Mouse (Mus musculus) limb, embryonic 11.5 days (tissue): ENCODE measurements around the gene Syt2. TPM values are rescaled to one million over a fixed set of nuclear protein-coding genes. Genes with fewer than 3 reads are reported as not detected.
A peak's percentile ranks its signal among the peaks of the same experiment; 100 is the strongest.

Experiments
- ATAC-seq: fragments of 200-750 bp; cut with Nextera tagmentation; 2 replicates; pipeline ENCODE4 v1.8.0; 2017; ENCODE audit warnings: low read depth; ENCODE audit not compliant: insufficient number of reproducible peaks, low FRiP score, low TSS enrichment
- DNase-seq: peaks from one replicate; pipeline ENCODE4 v3.0.0-alpha.2; 2015; ENCODE audit warnings: low spot score
- H3K27ac ChIP-seq: fragments of 300-500 bp; sonication (generic); replicated peaks from 2 replicates; pipeline ENCODE4 v1.5.1; 2014; ENCODE audit warnings: low read depth, mild to moderate bottlenecking, low read length
- H3K27me3 ChIP-seq: fragments of 300-500 bp; sonication (generic); 2 replicates; pipeline ENCODE4 v1.6.1; 2014; ENCODE audit warnings: mild to moderate bottlenecking, low read length, mixed read lengths; ENCODE audit not compliant: control insufficient read depth, insufficient read depth
- H3K36me3 ChIP-seq: fragments of 300-500 bp; sonication (generic); 2 replicates; pipeline ENCODE4 v1.6.1; 2014; ENCODE audit warnings: mild to moderate bottlenecking, low read length, moderate library complexity, mixed read lengths; ENCODE audit not compliant: control insufficient read depth, insufficient read depth
- H3K4me1 ChIP-seq: fragments of 300-500 bp; sonication (generic); 2 replicates; pipeline ENCODE4 v1.6.1; 2014; ENCODE audit warnings: low read length, mixed read lengths; ENCODE audit not compliant: control insufficient read depth, insufficient read depth
- H3K4me2 ChIP-seq: fragments of 300-500 bp; sonication (generic); 2 replicates; pipeline ENCODE4 v1.6.1; 2014; ENCODE audit warnings: low read depth, mild to moderate bottlenecking, moderate library complexity; ENCODE audit not compliant: severe bottlenecking
- H3K4me3 ChIP-seq: fragments of 300-500 bp; sonication (generic); 2 replicates; pipeline ENCODE4 v1.5.1; 2014; ENCODE audit warnings: low read depth, low read length
- H3K9ac ChIP-seq: fragments of 300-500 bp; sonication (generic); 2 replicates; pipeline ENCODE4 v1.6.1; 2014; ENCODE audit warnings: mild to moderate bottlenecking, low read length
- H3K9me3 ChIP-seq: fragments of 300-500 bp; sonication (generic); 2 replicates; pipeline ENCODE4 v1.6.1; 2016; ENCODE audit warnings: low read length; ENCODE audit not compliant: control insufficient read depth
- WGBS: fragments of 180-500 bp; shearing (Covaris S2); extraction: QIAGEN DNeasy Blood & Tissue Kit; methylation state at CpG from one replicate; pipeline ENCODE4 v1.1.7; 2014; 5-methylcytosine and 5-hydroxymethylcytosine counted together
- polyA plus RNA-seq: library from polyadenylated mRNA; unstranded; fragments of >200 nt; fragmentation: Nextera tagmentation; extraction: Ambion mirVana; gene quantifications from 2 replicates; pipeline ENCODE4 v1.2.1, GENCODE M21; 2014

Syt2 gene
- polyA plus RNA-seq, 1 experiment from 2014 or later: 0.28 TPM

DNA sequence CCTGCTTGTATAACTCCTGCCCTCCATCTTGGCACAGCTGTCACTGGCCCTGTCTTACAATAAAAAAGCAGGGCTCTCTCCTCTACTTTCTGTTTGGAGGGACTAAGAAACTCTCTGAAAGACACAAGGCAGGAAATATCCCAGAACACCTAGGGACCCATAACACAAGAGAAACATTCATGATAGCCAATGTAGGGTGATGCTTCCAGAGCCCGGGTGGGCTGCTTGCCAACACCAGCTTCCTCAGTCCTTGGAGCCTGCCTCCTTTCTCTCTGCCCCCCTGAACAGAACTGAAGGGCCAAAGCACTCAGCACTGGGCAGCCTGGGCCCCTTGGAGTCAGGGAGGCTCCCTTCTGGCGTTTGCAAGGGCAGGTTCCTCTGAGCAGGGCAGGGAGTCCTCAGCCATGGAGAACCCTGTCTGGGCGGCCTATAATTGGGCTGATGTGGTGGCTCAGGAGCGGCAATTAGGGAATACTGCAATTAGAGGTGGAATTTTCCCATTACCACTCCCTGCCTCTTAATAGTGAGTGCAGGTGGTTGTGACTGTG lies 5.4 kb downstream of the Syt2 start:
- Histone ChIP-seq H3K27ac (no peak overlapping the region), H3K36me3 (no peaks in the 10 kb centered on the region), H3K4me2 (no peak overlapping the region), H3K27me3 (peaks cover 24% of the 10 kb centered on the region), H3K9ac (no peak overlapping the region), H3K4me1 (peaks cover 12% of the 10 kb centered on the region; the same call in 1 of the 2 replicates), H3K9me3 (no peaks in the 10 kb centered on the region), H3K4me3 (no peak overlapping the region)
- DNase-seq (no peak), ATAC-seq (no peak)
- 24% methylated on average over 4 of the region's 4 CpGs for WGBS

DNA sequence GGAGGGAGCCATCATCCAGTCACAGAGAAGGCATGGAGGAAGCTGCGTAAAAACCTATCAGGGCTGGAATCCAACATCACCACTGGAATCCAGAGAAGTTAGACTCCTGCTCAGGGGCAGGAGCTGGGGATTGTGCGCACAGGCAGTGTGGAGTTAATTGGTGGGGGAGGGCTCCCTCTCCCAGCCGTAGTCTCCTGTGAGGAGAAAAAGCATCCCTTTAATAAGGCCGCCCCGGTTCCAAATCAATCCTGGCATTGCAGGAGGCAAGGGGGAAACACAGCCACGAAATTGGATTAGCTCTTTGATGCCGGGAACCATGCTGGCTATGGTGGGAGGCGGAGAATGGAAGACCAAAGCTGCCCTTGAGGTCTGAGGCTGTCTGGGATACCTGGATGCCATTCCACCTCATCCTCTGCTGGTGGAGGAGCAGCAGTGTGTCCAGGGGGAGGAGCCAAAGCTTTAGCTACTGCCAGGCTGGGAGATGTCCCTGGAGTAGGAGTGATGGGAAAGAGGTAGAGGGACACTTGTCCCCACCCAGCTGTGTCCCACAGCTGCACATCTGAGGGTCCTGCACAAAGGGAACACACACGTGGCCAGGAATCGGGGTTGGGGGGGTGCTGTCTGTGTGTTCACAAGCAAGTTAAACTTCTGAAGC lies 7.3 kb downstream of the Syt2 start:
- no peak overlapping the region for H3K4me3 ChIP-seq
- 16% methylated on average over 10 of the region's 10 CpGs for WGBS
- no peak overlapping the region for H3K4me2 ChIP-seq
- no peaks in the 10 kb centered on the region for H3K9me3 ChIP-seq
- H3K36me3 ChIP-seq: no peaks in the 10 kb centered on the region
- ATAC-seq: no peak
- no peak overlapping the region for H3K27ac ChIP-seq
- no peak for DNase-seq
- H3K4me1 ChIP-seq: peaks cover 11% of the 10 kb centered on the region; the same call in 1 of the 2 replicates
- H3K27me3 ChIP-seq: peaks cover 6% of the 10 kb centered on the region
- H3K9ac ChIP-seq: no peak overlapping the region

DNA sequence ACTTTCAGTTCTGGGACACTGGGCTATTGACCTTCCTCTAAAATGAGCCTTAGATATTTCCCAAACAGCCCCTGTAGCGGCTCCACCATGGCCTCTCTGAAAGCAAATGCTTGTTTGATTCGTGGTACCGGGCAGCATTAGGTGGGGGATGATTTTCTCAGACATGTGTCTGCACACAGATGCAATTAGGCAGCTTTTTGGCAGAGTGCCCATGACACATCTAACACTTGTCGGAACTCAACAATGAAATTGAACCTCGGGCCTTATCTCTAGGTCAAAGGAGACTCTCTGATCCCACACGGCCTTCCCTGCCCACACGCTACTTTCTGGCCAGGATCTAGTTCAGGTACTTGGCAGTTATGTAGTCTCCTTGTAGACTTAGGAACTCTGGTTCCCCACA lies 12.4 kb downstream of the Syt2 start:
- peaks cover 4% of the 10 kb centered on the region; the same call in 1 of the 2 replicates for H3K4me1 ChIP-seq
- 0 out of 2 replicates have a peak, but pooled peaks cover 2% of the 10 kb centered on the region for H3K27me3 ChIP-seq
- H3K36me3 ChIP-seq: no peaks in the 10 kb centered on the region
- H3K4me2 ChIP-seq: no peak overlapping the region
- ATAC-seq (no peak), DNase-seq (no peak)
- H3K27ac ChIP-seq: no peak overlapping the region
- WGBS: 80% methylated on average over 7 of the region's 7 CpGs
- no peaks in the 10 kb centered on the region for H3K9me3 ChIP-seq
- no peak overlapping the region for H3K9ac ChIP-seq
- H3K4me3 ChIP-seq: no peak overlapping the region

DNA sequence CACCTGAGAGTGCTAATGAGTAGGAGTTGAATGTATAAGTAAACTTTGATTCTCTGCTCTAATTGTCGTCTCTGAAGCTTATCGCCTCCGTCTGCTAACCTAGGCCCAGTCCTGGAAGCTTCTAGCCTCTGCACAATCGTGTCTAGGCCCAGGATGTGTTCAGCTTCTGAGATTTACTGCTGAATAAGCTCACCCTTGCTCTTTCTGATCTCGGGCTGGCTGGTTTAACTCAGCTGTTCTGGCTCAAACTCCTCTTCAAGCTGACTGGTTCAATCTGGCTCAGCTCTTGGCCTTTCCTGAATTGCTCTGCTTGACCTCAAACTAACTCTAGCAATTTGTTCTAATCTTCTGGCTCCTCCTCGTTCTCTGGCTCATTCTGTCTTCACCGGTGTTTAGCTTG lies 13.7 kb downstream of the Syt2 start:
- no peak overlapping the region for H3K9ac ChIP-seq
- ATAC-seq (no peak), DNase-seq (no peak)
- H3K27ac ChIP-seq: no peak overlapping the region
- H3K4me3 ChIP-seq: no peak overlapping the region
- no peaks in the 10 kb centered on the region for H3K36me3 ChIP-seq
- no peak overlapping the region for H3K4me2 ChIP-seq
- no peaks in the 10 kb centered on the region for H3K27me3 ChIP-seq
- no peaks in the 10 kb centered on the region for H3K9me3 ChIP-seq
- 50% methylated on average over 7 of the region's 7 CpGs for WGBS
- no peaks in the 10 kb centered on the region for H3K4me1 ChIP-seq

DNA sequence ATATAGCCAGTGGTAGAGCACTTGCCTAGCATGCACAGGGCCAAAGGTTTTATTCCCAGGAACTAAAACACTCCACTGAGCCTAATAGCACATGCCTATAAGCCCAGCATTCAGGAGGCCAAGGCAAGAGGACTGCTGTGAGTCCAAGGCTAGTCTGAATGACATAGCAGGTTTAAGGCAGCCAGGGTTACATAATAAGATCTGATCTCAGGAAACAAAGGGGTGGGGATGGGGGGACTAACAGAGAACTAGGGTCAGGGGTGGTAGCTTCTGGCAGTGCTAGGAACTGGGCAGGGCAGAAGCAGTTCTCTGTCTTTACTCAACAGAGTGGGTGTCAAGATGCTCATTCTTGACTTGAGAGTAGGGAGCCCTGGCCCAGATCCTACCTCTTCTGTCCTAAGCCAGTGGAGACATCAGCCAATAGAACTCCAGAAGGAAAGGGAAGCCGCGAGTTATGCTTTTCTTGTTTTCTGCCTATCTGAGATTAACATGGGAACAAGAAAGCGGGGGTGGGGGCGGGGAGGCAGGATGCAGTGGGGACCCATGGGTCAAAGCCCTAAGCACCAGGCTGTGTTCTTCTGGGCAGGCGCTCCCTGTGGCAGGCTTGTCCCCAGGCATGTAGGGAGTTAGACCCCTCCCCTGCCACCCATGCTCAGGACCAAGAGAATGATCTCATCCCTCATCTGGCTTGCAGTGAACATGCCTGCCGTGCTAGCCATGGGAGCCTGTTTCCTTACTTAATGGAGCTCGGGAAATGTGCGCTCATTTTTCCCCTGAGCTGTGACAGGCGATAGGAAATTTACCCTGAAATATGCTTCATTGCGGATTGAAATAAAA lies 25.0 kb downstream of the Syt2 start:
- H3K27ac ChIP-seq: no peak overlapping the region
- DNase-seq: no peak
- WGBS: 87% methylated on average over 10 of the region's 10 CpGs
- no peaks in the 10 kb centered on the region for H3K27me3 ChIP-seq
- no peaks in the 10 kb centered on the region for H3K36me3 ChIP-seq
- no peak for ATAC-seq
- no peaks in the 10 kb centered on the region for H3K9me3 ChIP-seq
- H3K4me2 ChIP-seq: no peak overlapping the region
- no peak overlapping the region for H3K4me3 ChIP-seq
- H3K4me1 ChIP-seq: no peaks in the 10 kb centered on the region
- no peak overlapping the region for H3K9ac ChIP-seq

DNA sequence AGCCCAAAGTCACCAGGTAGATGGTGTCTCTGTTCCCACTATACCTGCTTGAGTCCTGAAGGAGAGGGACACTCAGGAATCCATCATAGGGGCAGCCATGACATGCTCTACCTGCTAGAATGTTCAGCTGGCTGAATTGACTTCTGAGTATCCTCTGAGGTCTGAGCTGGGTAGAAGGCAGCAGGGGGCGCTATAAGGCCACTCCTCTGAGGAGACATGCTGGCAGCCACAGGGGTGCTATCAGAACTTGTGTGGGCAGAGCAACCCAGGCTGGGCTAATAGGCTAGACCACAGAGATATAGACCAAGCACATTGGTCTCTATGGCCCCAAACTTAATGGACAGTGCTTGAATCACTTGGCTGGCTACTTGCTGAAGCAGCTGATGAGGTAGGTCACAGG lies 27.8 kb downstream of the Syt2 start:
- Histone ChIP-seq H3K36me3 (no peaks in the 10 kb centered on the region), H3K4me2 (no peak overlapping the region), H3K9ac (no peak overlapping the region), H3K9me3 (no peaks in the 10 kb centered on the region), H3K27me3 (no peaks in the 10 kb centered on the region), H3K27ac (no peak overlapping the region), H3K4me3 (no peak overlapping the region), H3K4me1 (no peaks in the 10 kb centered on the region)
- no peak for DNase-seq
- 7% methylated on average over 1 of the region's 1 CpGs for WGBS
- no peak for ATAC-seq

DNA sequence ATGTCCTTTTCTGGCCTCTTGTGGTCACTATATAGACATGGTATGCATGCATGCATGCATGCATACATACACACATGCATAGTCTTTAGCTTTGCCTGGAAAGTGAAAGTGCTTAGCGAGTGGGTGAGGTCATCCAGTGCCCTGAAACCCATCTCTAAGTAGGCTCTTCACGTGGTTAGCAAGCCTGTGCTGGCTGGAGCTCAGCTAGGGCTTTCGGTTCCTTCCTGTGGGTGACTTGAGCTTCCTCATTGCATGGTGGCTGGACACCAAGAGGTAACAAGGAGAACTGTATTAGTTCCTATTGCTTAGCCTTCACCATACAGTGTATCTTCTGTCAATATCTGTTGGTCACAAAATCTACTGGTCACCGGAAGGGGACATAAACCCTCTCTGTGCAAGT lies 33.0 kb downstream of the Syt2 start:
- ATAC-seq (no peak), DNase-seq (no peak)
- no peak overlapping the region for H3K4me2 ChIP-seq
- no peaks in the 10 kb centered on the region for H3K4me1 ChIP-seq
- WGBS: 79% methylated on average over 4 of the region's 4 CpGs
- no peaks in the 10 kb centered on the region for H3K36me3 ChIP-seq
- H3K27ac ChIP-seq: no peak overlapping the region
- H3K4me3 ChIP-seq: no peak overlapping the region
- H3K9ac ChIP-seq: no peak overlapping the region
- no peaks in the 10 kb centered on the region for H3K27me3 ChIP-seq
- no peaks in the 10 kb centered on the region for H3K9me3 ChIP-seq

DNA sequence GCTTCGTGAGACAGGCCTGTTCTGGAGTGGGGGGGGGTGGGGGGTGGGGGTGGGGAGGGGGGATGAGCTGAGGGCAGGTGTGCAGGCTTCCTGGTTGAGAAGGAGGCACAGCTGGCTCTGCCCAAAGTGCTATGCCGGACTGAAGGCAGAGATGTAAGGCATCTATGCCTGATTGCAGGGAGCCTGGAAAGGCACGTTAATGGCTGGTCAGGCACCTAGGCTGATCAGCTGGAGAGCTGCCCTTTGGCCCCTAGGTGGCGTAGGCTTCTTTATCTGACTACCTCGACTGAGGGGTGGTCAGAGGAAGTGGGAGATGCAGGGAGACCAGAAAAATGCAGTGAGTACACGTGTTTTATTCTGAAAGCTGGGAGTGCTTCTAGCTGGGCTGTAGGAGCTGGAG lies 34.1 kb downstream of the Syt2 start:
- 19% methylated on average over 6 of the region's 6 CpGs for WGBS
- no peaks in the 10 kb centered on the region for H3K4me1 ChIP-seq
- no peak overlapping the region for H3K27ac ChIP-seq
- no peak overlapping the region for H3K4me3 ChIP-seq
- H3K4me2 ChIP-seq: no peak overlapping the region
- no peaks in the 10 kb centered on the region for H3K36me3 ChIP-seq
- DNase-seq: peak; percentile 35
- no peaks in the 10 kb centered on the region for H3K9me3 ChIP-seq
- no peaks in the 10 kb centered on the region for H3K27me3 ChIP-seq
- no peak for ATAC-seq
- no peak overlapping the region for H3K9ac ChIP-seq
